Mouse (Mus musculus) retina, postnatal 7 days (tissue): ENCODE measurements around the gene Mfsd5.
A peak's percentile ranks its signal among the peaks of the same experiment; 100 is the strongest.

Experiments used
- DNase-seq: peaks from one replicate; pipeline ENCODE4 v3.0.0-alpha.2; 2012; ENCODE audit warnings: low read depth, low spot score

The Mfsd5 gene

GRCm38 (mm10) chr15:102282463-102283292 is 3.4 kb downstream of the Mfsd5 start:
- no peak for DNase-seq

DNA sequence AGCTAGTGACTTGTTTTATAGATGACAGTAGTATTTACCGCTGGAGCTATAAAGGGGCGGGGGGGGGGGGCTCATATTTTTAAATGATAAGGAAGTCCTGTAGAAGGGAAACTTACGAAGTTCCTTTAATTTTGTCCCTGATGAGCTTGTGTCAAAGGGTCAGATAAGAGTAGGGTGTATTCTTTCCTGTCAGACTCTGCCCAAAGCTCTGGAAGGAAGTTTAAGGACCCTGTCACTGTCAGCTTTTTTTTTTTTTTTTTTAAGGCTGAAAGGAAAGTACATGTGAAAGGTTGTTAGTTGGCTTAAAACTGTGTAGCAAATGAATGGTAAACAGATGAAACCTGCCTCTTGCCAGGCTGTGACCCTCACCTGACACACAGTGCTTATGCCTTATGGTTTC is 4.4 kb downstream of the Mfsd5 start:
- DNase-seq, result no peak

DNA sequence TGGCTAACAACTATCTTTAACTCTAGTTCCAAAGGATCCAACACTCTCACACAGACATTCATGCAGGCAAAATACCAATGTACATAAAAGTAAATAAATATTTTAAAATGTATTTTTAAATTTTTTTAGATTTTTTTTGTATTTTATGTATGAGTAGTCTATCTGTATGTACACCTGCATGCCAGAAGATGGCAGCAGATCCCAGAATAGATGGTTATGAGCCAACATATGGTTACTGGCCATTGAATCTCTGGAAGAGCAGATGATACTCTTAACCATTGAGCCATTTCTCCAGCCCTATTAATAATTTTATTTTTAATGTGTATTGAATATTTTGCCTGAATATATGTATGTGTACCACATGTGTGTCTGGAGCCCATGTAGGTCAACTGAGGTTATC is 8.1 kb downstream of the Mfsd5 start:
- no peak for DNase-seq

DNA sequence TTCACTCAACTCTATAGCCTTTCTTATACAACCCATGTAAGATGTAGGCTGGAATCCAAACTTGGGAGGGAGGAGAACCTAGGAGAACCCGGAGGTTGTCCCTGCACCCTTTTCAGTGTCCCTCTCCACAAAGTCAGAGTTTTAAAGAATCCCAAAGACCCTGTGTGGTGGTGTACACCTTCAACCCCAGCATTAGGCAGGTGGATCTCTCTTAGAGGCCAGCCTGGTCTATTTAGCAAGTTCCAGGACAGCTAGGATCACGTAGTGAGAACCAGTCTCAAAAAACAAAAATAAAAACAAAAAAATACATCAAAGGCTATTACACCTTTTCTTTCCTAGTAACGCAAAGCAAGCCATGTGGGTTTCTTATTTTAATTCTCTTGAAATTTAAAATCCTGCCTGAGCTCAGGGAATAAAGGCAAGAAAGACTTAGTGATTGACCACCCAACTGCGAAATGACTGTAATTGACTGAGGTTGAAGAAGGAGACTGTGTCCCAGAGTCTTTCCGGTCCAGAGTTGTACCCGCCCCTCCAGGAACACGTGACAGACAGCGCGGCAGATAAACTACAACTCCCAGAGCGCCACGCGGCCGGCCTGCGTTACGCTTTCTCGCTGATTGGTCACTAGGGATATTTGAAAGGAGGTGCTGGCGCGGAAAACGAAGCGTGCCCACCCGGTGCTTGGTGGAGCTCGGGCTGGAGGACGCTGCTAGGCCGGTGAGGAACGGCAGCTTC is 16.5 kb downstream of the Mfsd5 start, which contains the start of gene Espl1:
Gene Espl1, plus strand, starts transcription at position 634 of the 735 bp plus-strand sequence.
- DNase-seq, result peak; percentile 79

DNA sequence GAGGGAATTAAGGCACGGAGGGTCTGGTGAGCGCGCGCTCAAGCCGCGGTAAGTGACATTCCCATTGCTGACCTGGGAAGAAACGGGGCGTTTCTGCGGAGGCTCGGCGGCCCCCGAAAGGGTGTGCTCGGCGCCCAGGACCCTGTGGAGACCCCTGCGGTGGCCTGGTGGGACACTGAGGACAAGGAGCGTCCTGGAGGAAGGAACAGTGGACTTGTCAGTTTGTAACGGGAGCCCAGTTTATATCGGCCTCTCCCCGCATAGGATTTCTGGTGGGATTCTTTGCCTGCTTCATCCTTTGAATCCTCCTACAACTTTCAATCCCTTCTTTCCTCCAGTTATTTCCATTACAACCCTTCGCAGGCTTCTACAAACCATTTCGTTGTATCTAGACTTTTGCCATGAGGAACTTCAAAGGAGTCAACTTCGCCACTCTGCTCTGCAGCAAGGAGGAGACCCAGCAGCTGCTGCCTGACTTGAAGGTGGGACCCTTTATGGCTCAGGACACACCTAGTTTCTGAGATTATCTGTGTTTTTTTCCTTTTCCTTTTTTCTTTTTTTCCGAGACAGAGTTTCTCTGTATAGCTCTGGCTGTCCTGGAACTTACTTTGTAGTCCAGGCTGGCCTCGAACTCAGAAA is 17.2 kb downstream of the Mfsd5 start:
- DNase-seq, result no peak

DNA sequence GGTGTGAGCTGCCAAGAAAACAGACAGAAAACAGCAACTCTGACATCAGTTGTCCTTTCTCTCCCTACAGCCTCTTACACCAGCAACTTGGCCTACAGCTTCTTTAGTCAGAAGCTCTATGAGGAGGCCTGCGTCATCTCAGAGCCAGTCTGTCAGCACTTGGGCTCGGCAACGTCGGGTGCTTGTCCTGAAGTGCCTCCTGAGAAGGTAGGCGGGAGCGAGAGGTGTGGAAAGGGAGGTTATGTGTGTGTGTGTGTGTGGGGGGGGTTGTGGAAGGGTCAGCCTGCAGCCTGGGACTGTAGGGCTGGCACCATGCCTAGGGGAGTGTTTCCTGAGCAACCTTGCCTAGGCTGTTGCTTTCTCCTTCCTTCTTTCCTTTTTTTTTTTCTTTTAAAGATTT is 23.3 kb downstream of the Mfsd5 start:
- no peak for DNase-seq

DNA sequence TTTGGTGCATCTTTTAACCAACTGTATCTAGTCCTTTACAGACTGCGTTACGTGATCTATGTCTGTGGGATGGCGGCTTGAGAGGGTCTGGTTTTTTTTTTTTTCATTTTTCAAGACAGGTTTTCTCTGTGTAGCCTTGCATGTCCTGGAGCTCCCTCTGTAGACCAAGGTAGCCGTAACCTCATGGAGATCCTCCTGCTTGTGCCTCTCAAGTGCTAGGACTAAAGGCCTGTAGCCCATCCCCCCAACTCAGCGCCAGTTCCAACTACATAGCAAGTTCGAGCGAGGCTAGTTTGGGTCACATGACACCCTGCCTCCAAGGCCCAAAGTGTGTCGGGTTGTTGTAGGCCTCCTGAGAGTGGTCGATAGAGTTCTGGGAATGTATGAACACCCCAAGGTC is 29.5 kb downstream of the Mfsd5 start:
- DNase-seq, result no peak

DNA sequence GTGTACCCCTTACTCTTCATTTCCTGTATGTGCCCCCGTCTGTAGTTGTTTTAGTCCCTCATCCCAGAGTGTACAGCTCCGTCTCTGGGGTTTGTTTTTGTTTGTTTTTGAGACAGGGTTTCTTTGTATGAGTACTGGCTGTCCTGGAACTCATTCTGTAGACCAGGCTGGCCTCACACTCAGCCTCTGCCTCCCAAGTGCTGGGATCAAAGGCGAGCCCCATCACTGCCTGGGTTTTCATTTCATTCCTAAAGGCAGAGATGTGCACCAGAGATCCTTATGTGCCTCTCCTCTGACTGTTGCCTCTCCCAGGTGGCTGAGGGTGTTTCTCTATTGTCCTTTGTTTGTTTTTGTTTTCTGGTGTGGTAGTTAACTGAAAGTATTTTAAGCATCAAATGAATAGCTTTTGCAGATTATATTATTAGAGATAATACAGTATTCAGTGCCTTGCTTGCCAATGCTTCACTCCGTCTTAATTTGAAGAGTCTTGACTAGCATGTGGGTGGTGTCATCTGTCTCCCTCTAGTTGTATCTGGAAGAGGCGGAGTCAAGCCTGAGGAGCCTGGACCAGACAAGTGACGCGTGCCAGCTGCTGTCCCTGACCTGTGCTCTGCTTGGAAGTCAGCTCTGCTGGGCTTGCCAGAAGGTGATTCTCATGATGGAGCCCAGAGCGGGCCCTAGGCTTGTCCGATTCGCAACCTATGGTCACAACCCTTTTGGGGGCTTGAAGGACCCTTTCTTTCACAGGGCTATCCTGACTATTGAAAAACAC is 31.0 kb downstream of the Mfsd5 start:
- DNase-seq, result no peak

GRCm38 (mm10) chr15:102311489-102311888 is 32.2 kb downstream of the Mfsd5 start:
- DNase-seq, result no peak

GRCm38 (mm10) chr15:102315292-102315691 is 36.0 kb downstream of the Mfsd5 start:
- DNase-seq, result no peak

- peak; percentile 46 for DNase-seq
Observed at GRCm38 (mm10) chr15:102316263-102316662, 37.0 kb downstream of the Mfsd5 start.

DNA sequence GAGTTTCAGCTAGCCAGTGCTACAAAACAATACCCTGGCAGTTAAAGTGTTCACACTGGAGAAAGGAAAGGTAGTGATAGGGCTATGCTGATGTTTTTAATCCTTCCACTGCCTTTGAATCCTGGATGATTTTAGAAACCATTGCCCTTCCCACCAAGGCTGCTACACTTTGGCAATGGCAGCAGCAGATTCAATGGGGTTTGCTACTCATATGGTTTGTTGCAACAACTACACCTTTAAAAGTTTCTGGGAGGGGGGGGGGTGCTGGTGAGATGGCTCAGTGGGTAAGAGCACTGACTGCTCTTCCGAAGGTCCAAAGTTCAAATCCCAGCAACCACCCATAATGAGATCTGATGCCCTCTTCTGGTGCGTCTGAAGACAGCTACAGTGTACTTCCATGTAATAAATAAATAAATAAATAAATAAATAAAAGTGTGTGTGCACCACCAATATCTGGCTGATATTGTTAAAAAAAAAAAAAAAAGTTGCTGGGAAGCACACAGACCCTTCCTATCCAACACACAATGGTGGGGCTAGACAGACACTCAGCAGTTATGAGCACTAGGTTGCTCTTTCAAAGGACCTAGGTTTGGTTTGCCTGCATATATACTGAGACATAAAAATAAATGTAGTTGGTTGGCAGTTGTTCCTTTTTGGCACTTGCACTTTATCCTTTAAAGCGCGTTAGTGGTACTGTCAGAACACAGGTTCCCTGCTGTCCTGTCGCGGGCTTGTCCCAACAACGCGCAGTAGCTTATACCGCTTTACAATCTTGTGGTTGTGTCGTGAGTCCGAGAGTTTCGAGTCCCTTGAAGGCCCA is 45.6 kb downstream of the Mfsd5 start:
- no peak for DNase-seq

- DNase-seq, result peak; percentile 68
Observed at GRCm38 (mm10) chr15:102326022-102326576, 46.8 kb downstream of the Mfsd5 start, which contains the start of gene Pfdn5. Gene Pfdn5 (plus strand): TSS chr15:102326116.

DNA sequence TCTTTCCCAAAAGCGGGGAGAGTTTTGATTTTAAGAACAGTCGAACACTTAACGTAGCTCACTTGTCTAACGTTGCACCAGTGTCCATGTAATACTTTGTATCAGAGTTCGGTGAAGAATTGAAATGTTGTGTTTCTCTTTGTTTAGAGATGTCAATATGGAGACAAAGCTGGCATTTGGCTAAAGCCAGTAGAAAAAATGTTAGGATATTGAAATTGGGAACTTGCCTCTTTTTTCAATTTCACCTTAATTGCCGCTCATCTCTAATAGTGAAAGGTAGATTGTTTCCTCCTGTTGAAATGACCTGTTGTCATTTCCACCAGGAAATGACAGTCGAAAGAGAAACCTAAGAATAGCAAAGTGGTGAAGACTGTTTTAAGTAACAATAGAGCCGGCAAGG is 47.6 kb downstream of the Mfsd5 start:
- DNase-seq, result no peak
